24 mouse cellular contexts compared by ENCODE assay signal in genomic region chr2:129598094-129598493, GRCm38 (mm10). TPM values are rescaled to one million over a fixed set of nuclear protein-coding genes. Genes with fewer than 3 reads are reported as not detected.
A peak's percentile ranks its signal among the peaks of the same experiment; 100 is the strongest.
DNase-seq lines count a peak whose midpoint lies in the region; ATAC-seq and TF ChIP-seq lines count a peak whose summit lies in the region.
"Had no signal": no experiment of that assay in that cellular context is flagged by ENCODE, and none has a peak within 500 bp of the region (broad histone marks: within the 10 kb centered on the region; RNA-seq: fewer than 3 reads in every experiment).

No protein-coding gene starts in this region.

- peak overlapping the region; percentile 25 for H3K4me3 ChIP-seq in cerebellum, adult 2 months (replicated peaks; ENCODE audit: insufficient read depth, low read depth, low read length)
- no peak overlapping the region for H3K4me3 ChIP-seq in heart, embryonic 13.5 days
- H3K4me3 ChIP-seq in limb, embryonic 12.5 days (replicated peaks): no peak overlapping the region
- H3K4me3 ChIP-seq in limb, embryonic 10.5 days: no peak overlapping the region
- H3K4me3 ChIP-seq: forebrain, embryonic 13.5 days; kidney, embryonic 15.5 days; liver, embryonic 15.5 days; lung, embryonic 15.5 days; neural tube, embryonic 13.5 days had no signal

- ATAC-seq in heart, embryonic 13.5 days (ENCODE audit: extremely low read depth, insufficient number of reproducible peaks, low FRiP score, low TSS enrichment): no peak
- no peak for ATAC-seq in limb, embryonic 12.5 days (ENCODE audit: insufficient number of reproducible peaks, insufficient read depth, low FRiP score, low TSS enrichment, low read depth)
- ATAC-seq in megakaryocyte-erythroid progenitor cell, adult 5-6 weeks (replicated peaks; ENCODE audit: low FRiP score, low TSS enrichment, poor library complexity, severe bottlenecking): no peak
- ATAC-seq: forebrain, embryonic 13.5 days; hindbrain, embryonic 16.5 days; Patski had no signal

- DNase-seq in cerebellum, adult 2 months: peak in 1 of 2 experiments; percentile 40
- DNase-seq in cerebellum, postnatal 10 days: no peak
- DNase-seq in heart, adult 11 months: no peak
- no peak for DNase-seq in limb, embryonic 10.5 days (ENCODE audit: low spot score)
- peak; percentile 62 for DNase-seq in brain, adult 2 months (ENCODE audit: low read depth, low spot score)
- DNase-seq: adrenal gland, postnatal 10 days; heart, postnatal 10 days; kidney, adult 18-20 months; kidney, postnatal 25 days; right cerebral cortex, postnatal 4 days; thymus, adult 18-20 months; thymus, postnatal 25 days had no signal

- no peak for TF ChIP-seq POLR2A in cerebellum, adult 2 months (IDR thresholded peaks at IDR 0.05; ENCODE audit: borderline replicate concordance, insufficient read depth, low read length)

- no peaks in the 10 kb centered on the region for H3K9me3 ChIP-seq in heart, embryonic 13.5 days
- no peaks in the 10 kb centered on the region for H3K9me3 ChIP-seq in limb, embryonic 12.5 days
- no peaks in the 10 kb centered on the region for H3K9me3 ChIP-seq in limb, embryonic 10.5 days (replicated peaks)
- H3K9me3 ChIP-seq: forebrain, embryonic 13.5 days; kidney, embryonic 15.5 days; liver, embryonic 15.5 days; lung, embryonic 15.5 days; neural tube, embryonic 13.5 days had no signal

- H3K4me1 ChIP-seq in cerebellum, adult 2 months (ENCODE audit: control insufficient read depth, insufficient read depth, low read length): peaks cover 62% of the 10 kb centered on the region
- peaks cover 74% of the 10 kb centered on the region for H3K4me1 ChIP-seq in heart, embryonic 13.5 days
- peaks cover 22% of the 10 kb centered on the region for H3K4me1 ChIP-seq in limb, embryonic 12.5 days (replicated peaks)
- peaks cover 40% of the 10 kb centered on the region for H3K4me1 ChIP-seq in limb, embryonic 10.5 days

- 21% methylated on average over 9 of the region's 9 CpGs for WGBS in cerebellum, adult 2 months
- 35% methylated on average over 9 of the region's 9 CpGs for whole genome bisulfite sequencing in heart, embryonic 13.5 days
- 61% methylated on average over 9 of the region's 9 CpGs for WGBS in limb, embryonic 12.5 days
- WGBS in limb, embryonic 10.5 days: 65% methylated on average over 9 of the region's 9 CpGs

- no peaks in the 10 kb centered on the region for H3K36me3 ChIP-seq in heart, embryonic 13.5 days
- no peaks in the 10 kb centered on the region for H3K36me3 ChIP-seq in limb, embryonic 12.5 days
- H3K36me3 ChIP-seq in limb, embryonic 10.5 days: no peaks in the 10 kb centered on the region
- H3K36me3 ChIP-seq: kidney, embryonic 15.5 days; liver, embryonic 15.5 days; lung, embryonic 15.5 days; neural tube, embryonic 13.5 days had no signal

- peak overlapping the region; percentile 27; the same call in 1 of the 2 replicates for H3K4me2 ChIP-seq in heart, embryonic 13.5 days
- H3K4me2 ChIP-seq in limb, embryonic 12.5 days: no peak overlapping the region
- H3K4me2 ChIP-seq: forebrain, embryonic 13.5 days; kidney, embryonic 15.5 days; liver, embryonic 15.5 days; lung, embryonic 15.5 days; neural tube, embryonic 13.5 days had no signal

- 0 out of 2 replicates have a peak overlapping the region, but pooled peaks have one; percentile 5 for H3K27ac ChIP-seq in cerebellum, adult 2 months (ENCODE audit: insufficient read depth, low read length)
- H3K27ac ChIP-seq in heart, embryonic 13.5 days (replicated peaks): 0 out of 2 replicates have a peak overlapping the region, but pooled peaks have one; percentile 8
- no peak overlapping the region for H3K27ac ChIP-seq in limb, embryonic 12.5 days
- H3K27ac ChIP-seq in limb, embryonic 10.5 days: no peak overlapping the region
- H3K27ac ChIP-seq: forebrain, embryonic 13.5 days; kidney, embryonic 15.5 days; liver, embryonic 15.5 days; lung, embryonic 15.5 days; neural tube, embryonic 13.5 days; stomach, postnatal 0 days had no signal

- H3K27me3 ChIP-seq in cerebellum, adult 2 months (ENCODE audit: control insufficient read depth, insufficient read depth, low read length): no peaks in the 10 kb centered on the region
- H3K27me3 ChIP-seq in heart, embryonic 13.5 days (replicated peaks): no peaks in the 10 kb centered on the region
- H3K27me3 ChIP-seq in limb, embryonic 12.5 days: peaks cover 17% of the 10 kb centered on the region
- H3K27me3 ChIP-seq in limb, embryonic 10.5 days (ENCODE audit: low read depth, poor library complexity, severe bottlenecking): peaks cover 15% of the 10 kb centered on the region
- H3K27me3 ChIP-seq: forebrain, embryonic 13.5 days; kidney, embryonic 15.5 days; lung, embryonic 15.5 days; neural tube, embryonic 13.5 days; Patski had no signal

- peak overlapping the region; percentile 64 for H3K9ac ChIP-seq in heart, embryonic 13.5 days
- H3K9ac ChIP-seq in limb, embryonic 12.5 days (replicated peaks): 0 out of 2 replicates have a peak overlapping the region, but pooled peaks have one; percentile 6
- H3K9ac ChIP-seq: forebrain, embryonic 13.5 days; kidney, embryonic 15.5 days; liver, embryonic 15.5 days; lung, embryonic 15.5 days; neural tube, embryonic 13.5 days had no signal

- TF ChIP-seq CTCF in cerebellum, adult 2 months (IDR thresholded peaks at IDR 0.05; ENCODE audit: borderline replicate concordance, insufficient read depth, low read depth, low read length): no peak

RNA-seq across cellular contexts. Expression of gene Sirpa, which starts 5.5 kb away (rescaled TPM):
- 235 and 254 TPM in 2 replicates for polyA plus RNA-seq in cerebellum, adult 2 months (2012; rRNA removed)
- polyA plus RNA-seq in heart, embryonic 13.5 days (2015; fragmentation: Nextera tagmentation; extraction: Ambion mirVana): 14.4 and 17.6 TPM in 2 replicates
- 17.0 and 17.8 TPM in 2 replicates for polyA plus RNA-seq in limb, embryonic 12.5 days (2016; fragmentation: Nextera tagmentation; extraction: Ambion mirVana)
- polyA plus RNA-seq in limb, embryonic 10.5 days (2016; fragmentation: Nextera tagmentation; extraction: Ambion mirVana): 10.6 and 11.5 TPM in 2 replicates
- total RNA-seq in megakaryocyte-erythroid progenitor cell, adult 5-6 weeks (2014; fragmentation: Nextera tagmentation): 5.1 and 8.0 TPM in 2 replicates
- 0.52 and 2.7 TPM in 2 replicates for total RNA-seq in megakaryocyte-erythroid progenitor cell, adult 5-6 weeks (2017)
- total RNA-seq: MEL had no signal

Comparison
In these comparisons a context has a peak if more than half of its experiments do, and no peak if none do; other contexts are left out.
1. H3K27ac ChIP-seq: peak in cerebellum, adult 2 months (single experiment) and heart, embryonic 13.5 days (single experiment); none in limb, embryonic 12.5 days (single experiment) and limb, embryonic 10.5 days (single experiment).
2. RNA of gene Sirpa, which starts 5.5 kb away (polyA plus RNA-seq): 235 to 254 TPM in cerebellum, adult 2 months; 14.4 to 17.6 TPM in heart, embryonic 13.5 days, 17.0 to 17.8 TPM in limb, embryonic 12.5 days and 10.6 to 11.5 TPM in limb, embryonic 10.5 days; every median in the first group is over 10 times any median in the second.